In genomic region chr7:89516551-89517459, GRCm38 (mm10) we compare ENCODE assay signal across 9 mouse cellular contexts. TPM values are rescaled to one million over a fixed set of nuclear protein-coding genes. Genes with fewer than 3 reads are reported as not detected.
DNase-seq lines count a peak whose midpoint lies in the region; ATAC-seq and TF ChIP-seq lines count a peak whose summit lies in the region.
"Had no signal": no experiment of that assay in that cellular context is flagged by ENCODE, and none has a peak within 500 bp of the region (broad histone marks: within the 10 kb centered on the region; RNA-seq: fewer than 3 reads in every experiment).

No protein-coding gene starts in this region.

- H3K9ac ChIP-seq in hindbrain, postnatal 0 days (replicated peaks; ENCODE audit: low read length), result peak overlapping the region; percentile 58
- no peak overlapping the region for H3K9ac ChIP-seq in liver, embryonic 15.5 days

- H3K36me3 ChIP-seq in heart, embryonic 10.5 days, result no peaks in the 10 kb centered on the region
- H3K36me3 ChIP-seq in hindbrain, postnatal 0 days (ENCODE audit: insufficient read depth, low read length), result no peaks in the 10 kb centered on the region
- H3K36me3 ChIP-seq in liver, embryonic 15.5 days (replicated peaks), result no peaks in the 10 kb centered on the region

- H3K4me3 ChIP-seq in heart, embryonic 10.5 days, result peak overlapping the region; percentile 85
- H3K4me3 ChIP-seq in hindbrain, postnatal 0 days (ENCODE audit: low read length), result peak overlapping the region; percentile 73
- H3K4me3 ChIP-seq in liver, embryonic 15.5 days (replicated peaks), result peak overlapping the region; percentile 53

- H3K4me2 ChIP-seq in hindbrain, postnatal 0 days (ENCODE audit: low read depth, low read length), result peak overlapping the region; percentile 99
- peak overlapping the region; percentile 66 for H3K4me2 ChIP-seq in liver, embryonic 15.5 days

- H3K27ac ChIP-seq in heart, embryonic 10.5 days, result peak overlapping the region; percentile 93
- H3K27ac ChIP-seq in hindbrain, postnatal 0 days, result no peak overlapping the region
- no peak overlapping the region for H3K27ac ChIP-seq in liver, embryonic 15.5 days (replicated peaks)

- 0 out of 2 replicates have a peak, but pooled peaks cover 4% of the 10 kb centered on the region for H3K9me3 ChIP-seq in heart, embryonic 10.5 days
- no peaks in the 10 kb centered on the region for H3K9me3 ChIP-seq in hindbrain, postnatal 0 days (ENCODE audit: low read length)
- H3K9me3 ChIP-seq in liver, embryonic 15.5 days (replicated peaks), result no peaks in the 10 kb centered on the region

- 9% methylated on average over 32 of the region's 32 CpGs for WGBS in heart, embryonic 10.5 days
- 7% methylated on average over 32 of the region's 32 CpGs for WGBS in hindbrain, postnatal 0 days
- WGBS in liver, embryonic 15.5 days (ENCODE audit: insufficient replicate concordance), result 7% methylated on average over 32 of the region's 32 CpGs

- TF ChIP-seq CTCF in hindbrain, postnatal 0 days (IDR thresholded peaks at IDR 0.05; ENCODE audit: low read depth), result no peak

- no peak; the same call in 1 of the 2 replicates for ATAC-seq in hindbrain, postnatal 0 days
- no peak for ATAC-seq in liver, embryonic 15.5 days (ENCODE audit: insufficient read depth)

- H3K27me3 ChIP-seq in heart, embryonic 10.5 days (ENCODE audit: insufficient read depth, poor library complexity, severe bottlenecking), result peaks cover 5% of the 10 kb centered on the region; the same call in 1 of the 2 replicates
- no peaks in the 10 kb centered on the region for H3K27me3 ChIP-seq in hindbrain, postnatal 0 days (ENCODE audit: insufficient read depth, low read length)
- H3K27me3 ChIP-seq in liver, embryonic 15.5 days, result peaks cover 44% of the 10 kb centered on the region

- no peak for DNase-seq in heart, embryonic 10.5 days (ENCODE audit: low spot score)
- no peak for DNase-seq in heart, postnatal 36 days
- peak; percentile 19 for DNase-seq in brain, adult 2 months (ENCODE audit: low read depth, low spot score)
- DNase-seq in hindbrain, postnatal 0 days (ENCODE audit: low spot score), result peak; percentile 5
- DNase-seq in left cerebral cortex, adult 11 months (ENCODE audit: low spot score), result no peak
- no peak for DNase-seq in left cerebral cortex, adult 8-10 months (ENCODE audit: low spot score in 2 of 2)
- DNase-seq in ovary, postnatal 36 days (ENCODE audit: low spot score), result no peak

- intact Hi-C loops in heart, postnatal 36 days (cut with DNase I), result loop anchor here (5.0 kb wide), 3 partner anchors 45 to 265 kb away; partner anchors contain the start of gene Me3

- peaks cover 20% of the 10 kb centered on the region for H3K4me1 ChIP-seq in heart, embryonic 10.5 days
- peaks cover 7% of the 10 kb centered on the region; the same call in 1 of the 2 replicates for H3K4me1 ChIP-seq in hindbrain, postnatal 0 days (ENCODE audit: insufficient read depth, low read length)
- H3K4me1 ChIP-seq in liver, embryonic 15.5 days (replicated peaks), result no peaks in the 10 kb centered on the region

RNA-seq across cellular contexts. Expression of gene Prss23, which starts 10.2 kb away (rescaled TPM):
- 38.6 and 40.7 TPM in 2 replicates for polyA plus RNA-seq in heart, embryonic 10.5 days (2016; fragmentation: Nextera tagmentation; extraction: Ambion mirVana)
- total RNA-seq in heart, postnatal 36 days (2021), result 10 to 100 TPM; 26.8 to 27.2 TPM
- total RNA-seq in hindbrain, postnatal 0 days (2014; rRNA removed), result 29.1 and 32.3 TPM in 2 replicates
- polyA plus RNA-seq in hindbrain, postnatal 0 days (2015; fragmentation: Nextera tagmentation; extraction: Ambion mirVana), result 15.4 and 18.6 TPM in 2 replicates
- 3.9 and 4.2 TPM in 2 replicates for polyA plus RNA-seq in liver, embryonic 15.5 days (2015; fragmentation: Nextera tagmentation; extraction: Ambion mirVana)
- total RNA-seq in left cerebral cortex, adult 8-10 months (2022), result 10 to 100 TPM; 14.7 to 20.7 (median 17.6) TPM
- total RNA-seq: MEL had no signal

Comparison
In these comparisons a context has a peak if more than half of its experiments do, and no peak if none do; other contexts are left out.
1. DNase-seq: peak in brain, adult 2 months (single experiment) and hindbrain, postnatal 0 days (single experiment); none in heart, embryonic 10.5 days (single experiment), heart, postnatal 36 days (0 of 2), left cerebral cortex, adult 11 months (single experiment), left cerebral cortex, adult 8-10 months (0 of 2) and ovary, postnatal 36 days (single experiment).
2. Peak in every context shown above with its lines, with median percentiles within 50 percentile points of each other: H3K4me3 ChIP-seq.